1 mouse cellular context compared by ENCODE assay signal in the genomic region with DNA sequence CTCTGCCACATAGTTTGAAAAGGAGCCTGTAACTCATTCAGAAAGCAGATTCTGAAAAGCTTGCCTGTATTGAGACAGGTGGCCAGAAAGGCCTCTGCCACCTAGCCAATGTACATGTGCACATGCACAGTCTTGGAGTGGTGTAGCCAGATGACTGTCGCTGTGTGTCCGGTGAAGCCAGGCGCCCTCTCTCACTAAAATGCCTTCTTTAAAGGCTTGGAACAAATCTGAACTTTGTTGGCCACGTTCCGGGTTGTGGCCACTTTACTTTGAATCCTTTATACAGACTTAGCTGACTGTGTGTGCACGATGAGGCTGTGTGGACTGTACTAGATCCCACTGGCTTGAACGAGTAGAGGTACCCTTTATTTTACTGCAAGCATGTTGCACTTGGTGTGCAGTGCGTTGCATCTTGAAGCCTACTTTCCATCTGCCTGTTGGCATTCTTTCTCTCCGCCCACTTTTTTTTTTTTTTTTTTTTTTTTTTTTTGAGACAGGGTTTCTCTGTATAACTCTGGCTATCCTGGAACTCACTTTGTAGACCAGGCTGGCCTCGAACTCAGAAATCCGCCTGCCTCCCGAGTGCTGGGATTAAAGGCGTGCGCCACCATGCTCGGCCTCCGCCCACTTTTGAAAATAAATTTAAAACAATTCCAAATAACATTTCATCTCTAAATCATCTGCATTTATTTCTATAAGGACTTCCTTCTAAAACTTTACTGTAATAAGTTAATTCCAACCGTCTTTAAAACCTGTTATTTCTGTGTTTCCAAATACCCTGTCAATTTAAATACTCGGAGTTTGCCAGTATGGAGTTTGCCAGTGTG.
TF ChIP-seq lines count a peak whose summit lies in the region.

No protein-coding gene starts in this region.

TF ChIP-seq in C2C12, 6 proteins besides CTCF, POLR2A, EP300 and RAD21 (continued from another document):
- TF ChIP-seq FOSL1 (IDR thresholded peaks at IDR 0.05; ENCODE audit: insufficient read depth, low read length, poor library complexity, severe bottlenecking), result no peak
- no peak for TF ChIP-seq MYOD1 (IDR thresholded peaks at IDR 0.05; ENCODE audit: control insufficient read depth, insufficient read length, low read depth)
- no peak for TF ChIP-seq MAX (IDR thresholded peaks at IDR 0.05)
- TF ChIP-seq CEBPB (IDR thresholded peaks at IDR 0.05; ENCODE audit: low read depth), result no peak
TF ChIP-seq in C2C12: peak in this region for 0.
